Mouse (Mus musculus): ENCODE results near the gene Smarca2.

The Smarca2 gene

DNA sequence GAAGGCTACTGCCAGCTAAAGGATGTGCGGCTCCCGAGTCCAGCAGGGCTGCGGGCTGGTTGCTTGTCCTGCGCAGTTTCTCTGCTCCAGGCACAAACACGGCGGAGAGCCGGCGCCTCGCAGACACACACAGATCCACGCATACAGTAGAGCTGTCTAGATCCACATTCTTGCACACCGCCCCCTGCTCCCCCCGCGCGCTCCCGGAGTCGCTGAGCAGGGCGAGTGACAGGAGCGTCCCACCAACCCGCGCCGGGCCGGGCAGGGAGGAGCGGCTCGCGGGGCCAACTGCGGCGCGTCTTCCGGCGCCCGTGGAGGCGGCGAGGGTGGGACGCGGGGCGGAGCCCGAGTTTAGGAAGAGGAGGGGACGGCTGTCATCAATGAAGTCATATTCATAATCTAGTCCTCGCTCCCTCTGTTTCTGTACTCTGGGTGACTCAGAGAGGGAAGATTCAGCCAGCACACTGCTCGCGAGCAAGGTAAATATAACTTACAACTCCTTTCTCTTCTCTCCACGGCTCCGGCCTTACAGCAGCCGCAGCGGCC, at the start of gene Smarca2:
Gene Smarca2, plus strand, starts transcription at position 296 of the 546 bp plus-strand sequence.
- DNase-seq (ENCODE audit: low spot score), result peak; percentile 98

DNA sequence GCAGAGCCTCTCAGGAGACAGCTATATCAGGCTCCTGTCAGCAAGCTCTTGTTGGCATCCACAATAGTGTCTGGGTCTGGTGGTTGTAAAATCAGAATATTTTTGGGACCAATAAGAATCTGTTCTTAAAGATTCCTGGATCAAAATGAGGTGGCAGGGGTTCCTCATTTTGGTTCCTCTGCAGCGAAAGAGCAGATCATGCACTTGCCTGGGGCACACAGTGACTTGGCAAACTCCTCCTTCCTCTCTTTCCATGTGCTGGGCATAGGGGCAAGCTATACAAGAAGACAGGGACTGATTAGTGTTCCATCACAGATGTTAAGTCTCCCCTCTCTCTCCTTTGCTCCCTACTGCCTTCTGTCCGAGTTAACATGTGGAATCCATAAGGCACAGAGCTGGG, 40.0 kb upstream of the Smarca2 start:
- no peak for DNase-seq (ENCODE audit: low spot score)

DNA sequence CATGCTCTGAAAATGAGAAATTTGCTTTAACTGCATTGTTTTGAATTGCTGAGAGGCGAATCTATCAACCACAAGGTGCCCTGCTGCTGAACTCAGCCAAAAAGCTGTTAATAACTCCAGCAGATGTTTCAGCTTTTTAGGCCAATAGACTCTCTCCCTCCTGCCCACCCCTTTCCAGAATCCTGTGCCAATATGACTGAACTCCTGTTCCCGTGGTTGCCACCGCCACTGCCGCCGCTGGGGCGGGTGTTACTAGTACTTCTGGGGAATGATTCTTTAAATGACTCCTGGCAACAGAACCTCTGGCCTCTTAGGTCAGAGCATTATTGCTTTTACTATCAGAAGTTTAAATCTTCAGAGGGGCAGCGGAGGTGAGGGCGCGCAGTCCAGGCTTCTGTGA, 38.7 kb upstream of the Smarca2 start:
- DNase-seq (ENCODE audit: low spot score), result no peak

DNA sequence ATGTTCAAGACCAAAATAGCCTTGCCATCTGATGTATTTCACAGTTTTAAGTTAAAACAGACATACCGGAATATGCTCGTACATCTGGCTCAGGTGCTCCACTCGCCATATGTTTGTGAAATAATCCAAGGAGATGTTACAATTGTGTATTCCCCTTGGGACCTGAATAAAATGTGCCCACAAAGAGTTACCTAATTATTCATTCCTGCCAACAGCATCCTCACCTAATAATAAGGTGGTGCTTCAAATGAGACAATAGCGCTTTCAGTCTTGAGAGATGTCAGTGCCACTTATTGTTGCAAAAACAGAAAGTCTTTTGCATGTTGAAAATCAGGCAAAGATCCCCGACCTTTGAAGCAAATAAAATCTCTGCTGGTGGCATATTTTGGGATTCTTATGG, 36.6 kb upstream of the Smarca2 start:
- DNase-seq (ENCODE audit: low spot score), result no peak

DNA sequence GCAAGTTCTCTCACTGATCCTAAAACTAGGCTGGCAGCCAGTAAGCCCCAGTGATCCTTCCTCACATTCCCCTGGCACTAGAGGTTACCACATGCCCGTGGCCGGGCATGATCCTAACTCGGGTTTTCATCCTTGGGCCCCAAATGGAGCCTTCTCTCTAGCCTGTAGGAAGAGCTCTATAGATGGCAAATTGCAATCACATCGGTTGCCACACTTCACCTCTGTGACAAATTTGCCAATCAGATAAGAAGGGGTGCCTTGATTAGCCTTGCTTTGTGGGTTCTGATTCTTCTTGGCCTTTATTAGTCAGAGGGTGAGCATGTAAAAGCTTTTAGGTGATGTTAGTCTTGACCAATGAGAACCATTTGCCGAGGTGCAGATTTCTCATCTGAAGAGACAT, 35.9 kb upstream of the Smarca2 start:
- no peak for DNase-seq (ENCODE audit: low spot score)

DNA sequence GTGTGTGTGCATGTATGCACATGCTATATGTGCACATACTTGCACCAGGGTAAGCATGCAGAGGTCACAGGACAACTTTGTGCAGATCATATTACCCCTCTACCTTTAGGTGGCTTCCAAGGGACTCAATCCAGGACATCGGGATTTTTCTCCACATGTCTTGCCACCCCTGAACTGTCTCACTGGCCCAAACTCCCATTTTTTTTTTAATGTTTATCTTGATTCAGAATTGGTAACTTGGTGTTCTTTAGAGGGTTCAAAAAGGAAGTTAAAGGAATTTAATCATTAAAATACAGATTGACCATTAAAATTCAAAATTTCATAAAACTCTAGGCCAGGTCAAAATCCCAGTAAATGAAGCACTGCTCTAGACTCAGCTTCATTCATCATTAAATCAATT, 35.4 kb upstream of the Smarca2 start:
- DNase-seq (ENCODE audit: low spot score), result no peak

DNA sequence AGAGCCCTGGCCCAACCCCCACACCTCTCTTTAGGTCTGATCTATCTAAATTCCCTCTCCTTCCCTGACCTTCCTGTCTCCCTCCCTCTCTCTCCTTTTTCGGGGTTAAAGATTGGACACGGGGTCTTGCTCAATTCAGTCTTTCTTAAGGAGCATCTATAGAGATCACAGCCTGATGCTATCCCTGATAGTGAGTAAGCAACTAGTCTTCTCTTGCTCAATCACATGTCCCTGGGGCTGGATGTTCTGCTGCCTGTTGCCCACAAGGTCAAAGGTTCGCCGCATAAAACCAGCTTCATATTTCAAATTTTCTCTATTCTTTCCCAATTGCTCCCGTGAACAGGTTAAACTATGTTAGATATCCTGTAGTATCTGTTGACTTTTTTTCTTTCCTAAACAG, 25.2 kb upstream of the Smarca2 start:
- DNase-seq (ENCODE audit: low spot score), result no peak

DNA sequence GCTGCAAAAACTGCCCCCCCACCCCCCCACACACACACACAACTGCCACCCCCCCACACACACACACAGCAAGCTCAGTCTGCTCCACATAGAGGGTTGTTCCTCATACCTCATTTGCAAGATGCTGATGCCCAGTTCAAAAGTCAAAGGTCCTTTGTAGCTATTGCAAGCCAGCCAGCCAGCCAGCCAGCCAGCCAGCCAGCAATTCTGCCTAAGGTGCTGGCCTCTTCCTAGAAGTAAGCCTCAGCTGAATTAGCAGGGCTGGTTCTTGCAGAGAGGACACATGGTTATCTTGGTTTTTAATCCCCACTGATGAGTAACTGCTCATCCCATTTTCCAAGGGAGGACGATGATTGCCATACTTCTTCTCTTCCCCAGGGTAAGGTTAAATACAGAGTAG, 24.8 kb upstream of the Smarca2 start:
- no peak for DNase-seq (ENCODE audit: low spot score)

DNA sequence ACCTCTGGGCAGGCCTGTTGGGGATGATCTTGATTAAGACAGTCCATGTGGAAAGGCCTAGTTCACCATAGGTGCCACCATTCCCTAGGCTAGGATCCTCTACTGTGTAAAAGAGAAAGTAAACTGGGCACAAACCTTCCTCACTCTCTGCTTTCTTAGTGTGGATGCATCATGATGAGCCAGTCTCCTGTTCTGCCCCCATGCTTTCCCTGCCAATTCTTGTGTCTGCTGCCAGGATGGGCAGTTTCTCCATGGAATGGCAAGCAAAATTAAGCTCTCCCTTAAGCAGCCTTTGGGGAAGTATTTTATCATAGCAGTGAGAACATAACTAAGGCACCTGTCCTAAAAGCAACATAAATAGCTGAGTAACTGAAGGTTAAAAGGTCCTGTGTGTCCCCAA, 10.2 kb upstream of the Smarca2 start:
- DNase-seq (ENCODE audit: low spot score), result no peak

DNA sequence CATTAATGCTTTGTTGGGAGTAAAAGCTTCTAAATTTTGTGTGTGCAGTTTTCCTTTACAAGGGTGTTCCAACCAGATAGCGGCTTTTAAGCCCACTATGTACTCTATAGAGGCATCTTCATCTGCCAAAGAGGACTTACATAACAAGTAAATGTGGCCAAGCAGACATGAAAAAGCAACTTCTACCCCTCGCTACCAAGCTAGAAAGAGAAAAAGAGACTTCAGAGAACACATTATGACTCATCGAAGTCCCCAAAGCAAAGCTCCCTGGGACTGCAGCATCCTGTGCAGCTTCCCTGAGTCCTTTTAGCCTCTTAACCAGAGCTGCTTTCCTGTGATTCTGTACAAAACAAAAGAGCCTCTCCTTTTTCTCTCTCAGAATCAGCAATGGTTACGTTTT, 3.4 kb upstream of the Smarca2 start:
- no peak for DNase-seq (ENCODE audit: low spot score)

DNA sequence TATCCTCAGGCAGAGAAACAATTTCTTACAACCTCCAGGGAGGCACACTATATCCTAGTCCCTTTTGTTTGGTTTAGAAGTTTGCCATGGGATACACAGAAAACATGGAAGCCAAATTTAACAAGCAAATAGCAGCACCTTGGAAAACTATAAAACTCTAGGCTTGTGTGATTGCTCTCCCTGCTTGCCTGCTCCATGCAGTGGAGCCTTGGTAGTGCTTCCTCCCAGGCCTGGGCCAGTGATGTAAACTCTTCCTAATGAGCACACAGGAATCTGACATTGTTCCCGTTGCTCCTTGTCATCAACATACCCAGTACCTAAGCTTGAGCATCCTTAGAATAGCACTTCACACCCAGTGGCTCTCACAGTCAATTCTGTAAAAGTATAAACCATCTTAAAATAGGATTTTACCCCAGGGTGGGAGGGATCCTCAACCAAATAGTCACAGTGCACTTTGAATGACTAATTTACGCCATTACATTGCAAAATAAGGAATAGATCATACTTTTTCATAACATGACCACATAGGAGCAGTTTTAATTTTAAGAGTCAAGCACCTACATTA, 1.5 kb upstream of the Smarca2 start:
- no peak for DNase-seq (ENCODE audit: low spot score)

DNA sequence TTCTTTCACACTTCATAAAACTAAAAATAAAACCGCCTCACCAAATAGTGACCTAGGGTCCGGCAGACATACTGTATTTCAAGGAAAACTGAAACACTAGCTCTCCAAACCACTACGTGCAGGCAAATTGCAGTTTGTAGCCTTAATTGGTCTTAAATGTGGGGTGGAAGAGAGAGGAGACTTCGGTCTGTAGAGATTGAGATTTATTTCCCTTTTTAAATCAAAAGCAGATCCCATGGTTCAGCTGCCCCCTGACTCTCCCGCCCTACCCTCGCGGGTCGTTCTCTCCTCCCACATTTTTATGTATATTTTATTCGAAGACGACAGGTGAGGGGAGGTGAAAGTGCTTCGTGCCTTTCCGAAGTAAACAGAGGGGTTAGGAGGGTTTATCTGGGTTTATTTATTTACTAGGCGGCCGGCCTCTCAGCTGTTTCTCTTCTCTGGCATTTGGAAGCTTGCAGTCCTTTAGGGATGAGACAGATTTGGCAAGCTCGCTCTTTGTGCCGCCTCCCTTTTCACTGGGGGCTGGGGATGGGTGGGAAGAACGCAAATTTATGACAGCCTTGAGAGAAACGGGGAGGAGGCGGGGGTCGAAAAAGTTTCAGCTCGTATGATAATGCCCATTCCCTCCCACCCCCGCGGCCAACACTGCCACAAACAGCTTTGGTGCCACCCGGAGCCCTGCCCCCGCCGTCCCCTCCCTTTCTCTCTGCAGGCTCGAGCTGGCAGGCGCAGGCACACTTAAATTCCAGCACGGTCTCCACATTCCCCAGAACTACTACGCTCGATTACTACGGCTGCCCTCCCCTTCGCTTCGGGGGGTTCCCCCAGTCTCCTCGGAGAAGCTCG, 720 bp upstream of the Smarca2 start:
- no peak for DNase-seq (ENCODE audit: low spot score)

DNA sequence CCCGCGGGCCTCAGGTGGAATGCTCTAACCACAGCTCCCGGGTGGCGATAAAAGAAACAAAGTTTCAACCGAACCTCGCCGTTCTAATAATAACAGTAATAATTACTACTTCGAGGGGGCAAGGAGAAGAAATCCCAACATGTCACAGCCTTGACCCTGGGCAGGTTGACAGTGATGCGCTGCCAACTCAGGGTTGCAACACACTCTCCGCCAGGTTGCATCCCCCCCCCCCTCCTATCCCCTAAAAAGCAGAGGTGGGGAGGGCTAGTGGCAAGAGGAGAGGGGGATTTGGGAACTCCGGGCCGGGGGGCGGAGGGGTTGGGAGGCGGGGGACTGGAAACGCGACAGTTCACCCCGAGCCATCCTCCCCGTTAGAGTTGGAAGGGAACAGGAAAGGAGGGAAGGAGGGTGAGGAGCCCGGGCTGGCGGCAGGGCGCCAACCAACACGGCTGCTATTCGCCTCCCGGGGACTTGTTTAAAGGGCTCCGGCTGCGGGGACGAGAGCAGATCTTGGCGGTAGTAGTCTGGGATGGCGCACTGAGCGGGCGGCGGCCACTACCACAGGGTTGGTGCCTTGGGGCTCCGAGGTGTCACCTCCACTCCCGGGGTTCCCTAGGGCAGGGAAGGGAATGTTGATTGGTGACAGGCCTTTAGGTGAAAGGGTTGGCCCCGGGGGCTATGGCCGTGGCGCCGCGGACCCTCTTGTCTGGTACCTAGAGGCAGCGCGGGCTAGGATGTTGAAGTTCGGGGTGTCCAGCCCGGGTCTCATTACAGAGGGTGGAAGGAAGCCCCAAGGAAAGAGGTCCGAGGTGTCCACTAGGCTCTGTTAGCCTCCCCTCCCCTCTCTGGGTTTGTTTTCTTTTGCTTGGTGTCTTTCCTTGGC, 829 bp downstream of the Smarca2 start:
- peak; percentile 68 for DNase-seq (ENCODE audit: low spot score)

DNA sequence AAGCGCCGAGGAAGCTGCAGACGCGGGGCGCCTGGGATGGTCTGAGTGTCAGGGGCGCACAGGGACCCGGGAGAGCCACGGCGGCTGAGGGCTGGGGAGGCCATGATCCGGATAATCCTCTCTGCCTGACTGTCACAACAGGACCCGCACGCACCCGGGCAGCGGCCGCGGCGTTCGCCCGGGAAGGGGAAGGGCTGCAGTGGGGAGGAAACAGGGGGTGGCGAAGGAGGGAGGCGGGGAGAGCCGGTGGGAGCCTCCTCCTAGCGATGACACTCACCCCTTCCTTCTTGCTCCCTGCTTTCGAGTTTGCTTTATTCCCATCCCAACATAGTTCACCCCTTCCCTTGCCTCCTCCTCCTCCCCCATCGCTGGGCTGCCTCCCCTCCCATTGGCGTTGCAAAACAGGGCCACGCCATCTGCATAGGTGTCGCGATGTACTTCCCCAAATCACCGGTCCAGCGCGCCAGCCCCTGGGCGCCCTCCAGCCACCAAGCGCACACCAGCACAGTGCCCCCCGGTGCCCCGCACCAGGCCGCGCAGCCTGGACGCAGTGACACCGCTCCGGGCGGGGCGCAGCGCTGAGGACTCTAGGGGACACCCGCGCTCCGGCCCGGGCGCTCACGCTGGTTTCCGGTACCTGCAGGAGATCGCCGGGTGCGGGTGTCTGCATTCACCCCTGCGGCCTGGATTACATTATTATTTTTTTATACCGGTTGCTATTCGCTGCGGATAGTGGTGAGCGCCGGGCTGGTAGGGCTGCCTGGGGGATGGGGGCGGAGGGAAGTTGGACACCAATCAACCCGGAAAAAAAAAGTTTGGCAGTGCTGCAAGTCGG, 1.7 kb downstream of the Smarca2 start:
- DNase-seq (ENCODE audit: low spot score), result peak; percentile 72

DNA sequence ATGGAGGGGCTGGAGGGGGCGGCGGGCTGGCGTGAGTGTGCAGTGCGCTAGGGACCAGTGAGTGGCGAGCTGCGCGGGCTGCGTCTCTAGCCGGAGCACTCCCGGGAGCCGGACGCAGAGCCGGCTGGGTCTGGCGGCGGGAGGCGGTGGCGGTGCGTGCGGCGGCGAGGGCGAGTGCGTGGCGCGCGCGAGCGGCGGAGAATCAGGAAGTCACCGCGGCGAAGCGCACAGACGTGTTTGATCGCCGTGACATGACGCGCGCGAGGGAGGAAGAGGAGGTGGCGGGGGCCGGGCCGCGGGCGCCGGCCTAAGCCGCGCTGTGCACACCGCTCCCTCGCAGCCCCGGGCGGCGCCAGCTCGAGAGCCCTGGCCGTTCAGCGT, 2.3 kb downstream of the Smarca2 start:
- no peak for DNase-seq (ENCODE audit: low spot score)

DNA sequence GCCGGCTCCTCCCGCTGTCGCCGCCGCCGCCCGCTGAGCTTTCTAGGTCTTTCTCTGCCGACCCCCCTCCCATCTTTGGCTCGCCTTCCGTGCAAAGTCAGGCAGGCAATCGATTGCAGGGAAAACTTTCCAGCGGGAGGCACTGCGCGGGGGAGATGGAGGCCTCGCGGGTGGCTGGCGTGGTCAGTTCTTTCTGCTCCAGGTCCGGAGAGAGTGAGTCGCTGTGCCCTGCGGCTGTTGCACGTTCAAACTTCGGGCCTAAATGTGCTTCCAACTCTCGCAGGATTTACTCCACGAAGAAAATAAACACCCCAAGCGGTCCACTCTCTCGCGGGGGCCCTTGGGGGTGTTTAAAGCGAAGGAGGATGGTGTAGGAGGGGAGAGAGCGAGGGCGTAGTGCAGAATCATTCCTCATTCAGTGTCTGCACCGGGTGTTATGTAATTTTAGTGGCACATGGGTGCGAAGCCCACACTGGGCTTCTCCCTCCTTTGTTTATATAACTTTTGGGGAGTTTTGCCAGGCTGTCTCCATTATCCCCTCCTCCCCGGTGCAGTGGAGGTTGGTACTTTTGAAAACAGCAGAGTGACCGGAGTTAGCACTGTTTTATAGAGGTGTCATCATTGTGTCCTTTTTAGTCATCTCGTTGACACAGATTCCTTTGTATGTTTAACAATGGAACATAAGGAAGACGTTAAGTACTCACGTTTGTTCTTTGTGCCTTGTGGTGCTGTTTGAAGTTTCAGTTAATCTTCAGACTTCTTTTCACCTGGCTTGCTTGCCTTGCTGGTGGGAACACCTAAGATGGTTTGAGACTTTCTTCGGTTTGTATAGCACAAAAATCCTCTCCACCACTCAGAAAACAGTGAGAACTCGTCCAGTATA, 2.9 kb downstream of the Smarca2 start:
- peak; percentile 57 for DNase-seq (ENCODE audit: low spot score)

DNA sequence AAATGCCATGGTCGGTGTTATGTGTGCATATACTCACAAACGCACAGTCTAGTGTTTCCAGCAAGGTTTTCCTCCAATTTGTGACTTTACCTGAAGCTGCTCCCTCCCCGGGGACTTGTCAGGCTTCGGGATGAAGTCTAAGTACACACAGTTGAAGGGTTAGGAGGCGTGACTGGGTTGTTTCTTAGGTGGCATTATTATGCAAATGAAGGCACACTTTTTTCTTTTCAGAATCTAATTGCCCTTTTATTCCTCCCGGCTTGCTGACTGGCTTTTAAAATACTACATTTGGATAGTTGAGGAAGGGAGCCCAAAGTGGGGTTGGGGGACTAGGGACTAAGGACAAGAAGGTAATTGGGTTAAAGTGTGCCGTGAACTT, 3.6 kb downstream of the Smarca2 start:
- DNase-seq (ENCODE audit: low spot score), result no peak

DNA sequence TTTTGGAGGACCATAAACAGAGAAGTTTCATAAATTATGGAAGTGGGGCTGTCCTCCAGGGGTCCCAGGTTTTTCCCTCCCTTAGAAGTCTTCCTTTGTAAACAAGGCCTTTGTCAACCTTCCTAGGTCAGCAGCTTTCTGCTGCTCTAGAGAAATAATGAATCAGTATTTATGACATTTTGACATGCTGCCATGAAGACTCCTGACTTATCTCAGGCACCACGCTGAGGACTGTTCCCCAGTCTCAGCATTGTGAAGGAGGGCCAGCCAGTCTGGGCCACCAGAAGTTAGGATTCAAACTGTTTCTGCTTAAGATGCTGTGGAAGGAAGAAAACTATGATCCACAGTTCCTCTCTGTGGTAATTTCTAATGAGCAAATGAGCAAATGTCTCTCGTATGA, 4.8 kb downstream of the Smarca2 start:
- DNase-seq (ENCODE audit: low spot score), result no peak

DNA sequence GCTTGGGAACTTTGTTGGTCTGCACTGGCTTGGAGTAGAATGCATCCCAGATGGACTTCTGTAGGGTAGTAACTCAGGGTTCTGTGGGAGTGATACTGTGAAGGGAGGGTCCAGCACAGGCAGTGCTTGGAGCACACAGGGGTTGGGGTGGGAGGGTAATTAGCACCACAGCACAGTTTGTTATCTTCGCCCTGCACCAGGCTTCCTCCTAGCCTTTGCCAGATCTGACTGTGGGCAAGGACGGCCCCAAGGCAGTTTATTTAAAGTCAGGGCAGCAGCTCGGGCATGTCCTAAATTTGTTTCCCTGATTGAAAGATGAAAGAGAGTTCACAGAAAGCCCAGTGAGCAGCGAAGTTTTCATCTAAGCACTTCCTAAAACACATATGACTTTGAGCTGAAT, 8.1 kb downstream of the Smarca2 start:
- no peak for DNase-seq (ENCODE audit: low spot score)

DNA sequence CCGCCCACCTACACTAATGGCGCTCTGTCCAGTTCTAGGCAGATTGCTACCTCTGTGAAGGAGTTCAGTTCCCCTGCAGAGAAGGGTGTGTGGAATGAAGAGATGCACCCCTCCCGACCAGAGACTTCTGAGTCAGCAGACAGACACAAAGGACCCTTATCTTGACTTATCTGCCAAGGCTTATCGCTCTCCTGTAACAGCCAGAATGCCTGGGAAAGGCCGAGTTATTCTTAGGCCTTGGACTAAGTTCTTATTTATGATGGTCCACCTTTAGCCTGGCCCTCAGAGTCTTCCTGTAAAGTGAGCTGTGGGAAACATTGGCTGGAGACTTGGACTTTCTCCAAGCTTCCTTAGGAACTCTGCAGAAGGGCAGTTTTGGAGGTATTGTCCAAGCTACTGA, 8.8 kb downstream of the Smarca2 start:
- DNase-seq (ENCODE audit: low spot score), result no peak

DNA sequence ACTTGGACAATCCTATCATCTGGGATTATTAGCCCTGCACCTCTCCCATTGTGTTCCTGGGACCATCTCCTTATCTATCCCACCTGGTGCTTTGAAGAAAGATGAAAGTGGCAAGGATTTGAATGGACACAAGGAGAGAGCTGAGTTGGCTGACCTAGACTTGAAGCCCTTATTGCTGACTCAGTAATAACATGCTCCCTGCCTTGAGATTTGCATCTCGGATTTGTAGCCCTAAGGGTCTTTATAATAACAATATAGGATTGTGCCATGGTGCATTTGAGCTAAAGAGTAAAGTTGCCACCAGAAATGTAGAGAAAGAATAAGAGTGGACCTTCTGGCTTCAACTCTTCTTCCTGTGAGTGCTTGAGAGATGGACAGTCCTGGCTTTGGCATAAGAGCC, 11.4 kb downstream of the Smarca2 start:
- DNase-seq (ENCODE audit: low spot score), result no peak

All from layer of hippocampus, adult 11-12 months (tissue).